Mouse (Mus musculus) thymus, postnatal 25 days (tissue): Measurements from ENCODE around the gene Gm19684.
"Not testable (repeated sequence)": the region's sequence is repeated elsewhere in the genome, so short reads cannot be mapped to it uniquely, and the experiment has no call there.

Source experiments
- DNase-seq: peaks from one replicate; pipeline ENCODE4 v3.0.0; 2022

Gm19684 gene

GRCm38 (mm10) chr17:36131516-36132265 is 10.2 kb downstream of the Gm19684 start:
- DNase-seq = peak; percentile 66

- not testable (repeated sequence) for DNase-seq
Observed at GRCm38 (mm10) chr17:36135421-36136231, 14.1 kb downstream of the Gm19684 start.

DNA sequence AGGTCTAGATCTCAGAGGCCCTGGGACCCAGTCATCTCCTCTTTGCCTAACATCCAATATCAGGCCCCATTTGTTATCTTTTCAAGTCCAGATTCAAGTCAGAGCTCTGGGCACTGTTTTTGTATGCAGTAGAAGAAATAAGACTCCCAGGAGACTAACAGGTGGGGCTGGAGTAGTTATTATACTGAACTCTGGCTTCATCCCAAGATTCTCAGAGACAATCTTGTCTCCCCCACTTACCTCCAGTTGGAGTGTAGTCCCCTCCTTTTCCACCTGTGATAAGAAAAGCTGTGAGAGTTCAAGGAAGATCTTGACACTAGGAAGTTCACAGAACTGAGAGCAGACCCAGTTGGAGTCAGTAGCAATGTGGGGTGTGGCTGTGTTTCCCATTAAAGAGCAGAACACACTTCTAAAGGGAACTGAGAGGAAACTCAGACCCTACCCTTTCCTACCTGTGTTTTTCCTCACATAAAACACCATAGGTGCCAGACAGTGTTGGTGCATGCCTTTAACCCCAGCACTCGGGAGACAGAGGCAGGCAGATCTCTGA is 14.9 kb downstream of the Gm19684 start:
- not testable (repeated sequence) for DNase-seq

- peak; percentile 63 for DNase-seq
Observed at GRCm38 (mm10) chr17:36145111-36145860, 23.8 kb downstream of the Gm19684 start.

DNA sequence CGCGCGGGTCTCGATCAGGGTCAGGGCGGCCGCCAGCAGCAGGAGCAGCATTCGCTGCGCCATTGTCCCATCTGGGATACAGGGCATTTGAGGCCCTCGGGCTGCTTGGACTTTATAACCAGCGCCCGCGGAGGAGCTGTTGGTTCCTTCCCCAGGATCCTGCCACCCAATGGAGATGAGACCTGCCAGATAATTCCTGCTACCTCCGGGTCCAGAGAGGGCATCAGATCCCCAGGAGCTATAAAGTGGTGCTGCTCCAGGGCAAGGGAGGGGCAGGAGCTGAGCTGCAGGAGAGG is 24.3 kb downstream of the Gm19684 start:
- not testable (repeated sequence) for DNase-seq

- DNase-seq = peak; percentile 59
Observed at GRCm38 (mm10) chr17:36146937-36147336, 25.5 kb downstream of the Gm19684 start.

DNA sequence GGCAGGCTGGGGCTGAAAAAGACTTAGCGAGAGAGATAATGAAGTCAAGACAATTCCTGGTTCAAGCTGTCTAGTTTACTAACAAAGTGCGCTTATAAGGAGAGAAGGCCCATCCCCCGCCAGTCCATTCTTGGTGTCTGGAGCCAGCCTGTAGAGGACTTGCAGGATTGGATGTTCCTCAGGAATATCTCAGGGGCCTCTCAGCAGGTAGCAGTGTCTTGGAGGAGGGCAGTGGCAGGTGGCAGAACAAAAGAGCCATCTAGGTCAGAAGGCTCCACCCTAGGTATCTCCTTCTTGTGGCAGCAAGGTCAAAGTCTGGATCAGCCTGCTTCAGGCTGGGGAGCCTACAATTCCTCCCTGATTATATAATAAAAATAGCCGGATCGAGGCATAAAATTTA is 27.0 kb downstream of the Gm19684 start:
- not testable (repeated sequence) for DNase-seq

- DNase-seq = not testable (repeated sequence)
Observed at GRCm38 (mm10) chr17:36151200-36151599, 29.7 kb downstream of the Gm19684 start.

- DNase-seq = no peak
Observed at GRCm38 (mm10) chr17:36154271-36155149, 33.0 kb downstream of the Gm19684 start.

GRCm38 (mm10) chr17:36157782-36158181 is 36.3 kb downstream of the Gm19684 start:
- DNase-seq = peak; percentile 41

DNA sequence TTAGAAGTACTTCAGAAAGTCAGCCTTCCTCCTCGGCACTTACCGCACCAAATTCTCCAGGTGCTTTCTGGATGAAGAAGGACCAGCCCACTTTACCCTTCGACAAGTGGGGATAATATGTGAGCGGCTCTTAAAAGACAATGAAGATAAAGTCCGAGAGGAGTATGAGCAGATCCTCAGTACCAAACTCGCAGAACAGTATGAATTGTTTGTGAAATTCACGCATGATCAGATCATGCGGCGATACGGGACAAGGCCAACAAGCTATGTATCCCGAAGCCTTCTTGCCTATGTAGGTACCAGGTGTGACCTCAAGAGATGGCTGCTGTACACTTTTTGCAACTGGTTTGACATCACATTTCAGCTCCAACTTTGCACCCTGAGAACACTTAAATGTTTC is 36.8 kb downstream of the Gm19684 start:
- not testable (repeated sequence) for DNase-seq

DNA sequence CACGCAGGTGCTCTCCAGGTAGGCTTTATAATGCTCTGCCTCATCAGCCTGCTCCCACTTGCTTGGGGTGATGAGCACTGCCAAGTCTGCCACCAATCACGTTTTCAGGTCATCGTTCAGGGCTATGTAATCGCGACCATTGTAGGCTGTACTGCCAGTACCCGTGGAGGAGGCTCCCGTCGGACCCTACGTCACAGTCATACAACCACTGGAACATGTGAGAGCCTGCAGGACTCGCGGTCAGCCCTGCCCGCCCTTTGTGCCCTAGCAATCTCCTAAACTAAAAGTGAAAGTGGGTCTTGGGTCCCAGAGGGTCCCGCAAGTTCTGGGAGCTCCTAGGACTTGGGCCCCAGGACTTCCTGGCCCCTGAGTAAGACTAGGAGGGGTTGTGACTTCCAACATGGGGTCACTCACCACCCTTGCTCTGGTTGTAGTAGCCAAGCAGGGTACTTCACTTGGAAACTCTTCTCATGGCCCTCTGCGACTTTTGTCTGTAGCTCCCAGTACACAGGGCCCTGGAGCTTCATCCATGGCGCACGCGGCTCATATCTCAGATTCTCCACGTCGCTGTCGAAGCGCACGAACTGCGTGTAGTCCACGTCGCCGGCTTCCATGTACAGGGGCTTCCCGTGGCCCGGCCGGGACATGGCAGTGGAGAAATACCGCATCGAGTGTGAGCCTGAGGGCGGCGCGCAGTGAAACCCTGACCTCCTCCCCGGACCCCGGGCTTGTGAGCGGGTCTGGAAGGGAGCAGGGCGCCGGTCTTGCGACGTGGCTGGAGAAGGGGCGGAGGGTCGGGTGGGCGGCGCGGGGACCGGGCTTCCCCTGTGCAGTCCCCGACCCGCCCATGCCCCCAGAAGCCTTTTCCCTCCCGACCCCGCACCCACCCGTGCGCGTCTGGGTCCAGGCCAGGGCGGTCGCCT is 39.9 kb downstream of the Gm19684 start:
- no peak for DNase-seq

DNA sequence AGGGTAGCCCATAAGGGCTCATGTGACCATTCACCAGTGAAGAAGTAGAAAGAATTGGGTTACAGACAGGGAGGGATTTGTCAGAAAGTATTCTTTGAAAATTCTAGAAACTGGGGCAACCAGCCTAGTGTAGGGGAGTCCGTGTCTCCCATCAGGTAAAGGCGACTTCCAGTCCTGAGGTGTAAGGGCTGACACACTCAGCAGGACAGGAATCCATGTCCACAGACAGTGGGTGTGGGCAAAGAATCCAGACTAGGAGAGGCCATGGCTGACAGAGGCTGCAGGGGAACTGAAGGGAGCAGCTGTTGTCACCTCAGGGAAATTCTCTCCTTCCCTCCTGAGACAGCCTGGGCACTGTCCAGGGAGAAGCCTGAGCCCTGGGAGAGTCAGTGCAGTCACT is 45.4 kb downstream of the Gm19684 start:
- not testable (repeated sequence) for DNase-seq

DNA sequence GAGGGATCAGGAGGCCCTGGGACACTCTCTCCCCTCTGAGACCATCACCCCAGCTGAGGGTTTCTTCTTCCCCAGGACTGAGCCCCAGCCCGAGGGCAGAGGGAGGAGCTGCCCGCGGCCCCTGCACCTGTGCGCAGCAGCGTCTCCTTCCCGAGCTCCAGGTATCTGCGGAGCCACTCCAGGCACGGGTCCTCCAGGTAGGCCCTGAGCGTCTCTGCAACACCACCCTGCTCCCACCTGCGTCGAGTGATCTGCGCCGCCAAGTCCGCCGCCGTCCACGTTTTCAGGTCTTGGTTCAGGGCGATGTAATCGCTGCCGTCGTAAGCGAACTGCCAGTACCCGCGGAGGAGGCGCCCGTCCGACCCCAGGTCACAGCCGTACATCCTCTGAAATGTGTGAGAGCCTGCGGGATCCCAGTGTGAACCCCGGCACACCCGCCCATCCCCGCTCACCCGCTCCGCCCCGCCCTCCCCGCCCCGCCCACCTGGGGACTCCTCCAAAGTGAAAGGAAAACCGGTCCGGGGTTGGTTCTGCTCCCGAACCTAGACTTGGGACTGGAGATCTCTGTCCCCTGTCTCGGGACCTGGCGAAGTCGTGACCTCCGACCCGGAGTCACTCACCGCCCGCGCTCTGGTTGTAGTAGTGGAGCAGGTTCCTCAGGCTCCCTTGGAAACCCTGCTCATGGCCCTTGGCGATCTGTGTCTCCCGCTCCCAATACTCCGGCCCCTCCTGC is 46.0 kb downstream of the Gm19684 start:
- DNase-seq = peak; percentile 40

- DNase-seq = peak; percentile 36
Observed at GRCm38 (mm10) chr17:36168039-36168652, 46.7 kb downstream of the Gm19684 start, which contains the start of gene Gm8909. Gm8909 (minus strand) TSS chr17:36168537.

- not testable (repeated sequence) for DNase-seq
Observed at GRCm38 (mm10) chr17:36169094-36169493, 47.6 kb downstream of the Gm19684 start.

DNA sequence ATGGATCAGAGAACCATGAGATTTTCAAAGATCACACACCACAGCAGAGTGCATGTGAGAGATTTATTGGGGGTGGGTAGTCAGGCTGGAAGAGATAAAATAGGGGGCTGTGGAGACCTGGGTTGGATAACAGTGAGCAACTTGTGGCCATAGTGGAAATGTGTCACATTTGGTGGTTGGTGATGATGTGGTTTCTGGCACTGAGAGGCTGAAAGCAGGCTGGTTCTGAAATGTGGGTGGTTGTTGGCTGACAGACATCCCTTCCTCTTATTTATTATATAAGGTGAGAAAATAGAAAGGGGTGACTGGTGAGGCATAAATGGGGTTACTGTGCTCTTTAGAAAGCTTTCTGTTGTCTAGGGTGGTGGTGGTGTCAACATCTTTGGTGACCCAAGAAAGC is 48.3 kb downstream of the Gm19684 start:
- DNase-seq = no peak

- no peak for DNase-seq
Observed at GRCm38 (mm10) chr17:36170287-36170814, 48.9 kb downstream of the Gm19684 start.

GRCm38 (mm10) chr17:36176132-36176531 is 54.7 kb downstream of the Gm19684 start:
- not testable (repeated sequence) for DNase-seq
